Mouse (Mus musculus) erythroblast, embryonic 14.5 days (primary cell): ENCODE measurements around the gene Cyp2c39. TPM values are rescaled to one million over a fixed set of nuclear protein-coding genes. Genes with fewer than 3 reads are reported as not detected.
"Not testable (repeated sequence)": the region's sequence is repeated elsewhere in the genome, so short reads cannot be mapped to it uniquely, and the experiment has no call there.

ENCODE experiments used
- H3K27me3 ChIP-seq: 2 replicates; pipeline ENCODE4 v1.6.1; 2012; ENCODE audit warnings: inconsistent platforms; ENCODE audit not compliant: control insufficient read depth
- H3K36me3 ChIP-seq: 2 replicates; pipeline ENCODE4 v1.6.1; 2012; ENCODE audit warnings: mild to moderate bottlenecking, inconsistent platforms; ENCODE audit not compliant: control insufficient read depth
- H3K4me1 ChIP-seq: 2 replicates; pipeline ENCODE4 v1.6.1; 2012; ENCODE audit warnings: inconsistent platforms; ENCODE audit not compliant: control insufficient read depth
- H3K4me3 ChIP-seq: replicated peaks from 2 replicates; pipeline ENCODE3; 2012; ENCODE audit warnings: moderate library complexity, mild to moderate bottlenecking, inconsistent platforms
- H3K9me3 ChIP-seq: 2 replicates; pipeline ENCODE4 v1.6.1; 2012; ENCODE audit warnings: low read length, inconsistent platforms, mixed read lengths; ENCODE audit not compliant: control insufficient read depth
- GATA1 ChIP-seq: IDR thresholded peaks from 2 replicates; pipeline ENCODE4 v1.6.1; 2012; ENCODE audit warnings: low read length, inconsistent platforms, mixed read lengths
- TAL1 ChIP-seq: IDR thresholded peaks from 3 replicates; pipeline ENCODE4 v1.6.1; 2012; ENCODE audit warnings: low read length, inconsistent platforms, mixed read lengths
- polyA plus RNA-seq: library from polyadenylated mRNA; stranded (reverse); fragments of >175 nt; gene quantifications from 2 replicates; pipeline ENCODE4 v1.2.3, GENCODE M21; 2012

Gene Cyp2c39
- polyA plus RNA-seq = not detected in 2 replicates

DNA sequence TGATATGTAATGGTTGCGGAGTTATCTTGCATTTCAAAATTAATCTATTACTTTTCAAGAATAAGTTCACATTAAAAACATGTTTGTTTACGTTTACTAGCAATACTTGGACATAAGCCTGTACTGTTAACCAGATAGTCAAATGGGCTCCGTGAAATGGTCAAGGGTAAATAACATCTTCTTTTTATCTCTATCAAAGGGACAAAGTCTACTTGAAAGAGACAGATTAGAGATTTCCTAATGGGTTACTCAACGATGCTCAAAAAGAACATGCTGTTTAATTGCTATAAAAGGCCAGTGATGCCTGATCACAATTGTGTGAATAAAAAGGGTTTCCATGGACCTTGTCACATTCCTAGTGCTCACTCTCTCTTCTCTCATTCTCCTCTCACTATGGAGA, at the start of gene Cyp2c39:
Gene Cyp2c39 (plus strand): TSS at position 329 of the 400 bp plus-strand sequence.
- TF ChIP-seq GATA1 (no peak), TAL1 (no peak)
- Histone ChIP-seq H3K4me3 (no peak within 1 kb of the TSS), H3K27me3 (no peaks in the 10 kb centered on the region), H3K4me1 (no peaks in the 10 kb centered on the region), H3K9me3 (peaks cover 2% of the 10 kb centered on the region; the same call in 1 of the 2 replicates), H3K36me3 (no peaks in the 10 kb centered on the region)

DNA sequence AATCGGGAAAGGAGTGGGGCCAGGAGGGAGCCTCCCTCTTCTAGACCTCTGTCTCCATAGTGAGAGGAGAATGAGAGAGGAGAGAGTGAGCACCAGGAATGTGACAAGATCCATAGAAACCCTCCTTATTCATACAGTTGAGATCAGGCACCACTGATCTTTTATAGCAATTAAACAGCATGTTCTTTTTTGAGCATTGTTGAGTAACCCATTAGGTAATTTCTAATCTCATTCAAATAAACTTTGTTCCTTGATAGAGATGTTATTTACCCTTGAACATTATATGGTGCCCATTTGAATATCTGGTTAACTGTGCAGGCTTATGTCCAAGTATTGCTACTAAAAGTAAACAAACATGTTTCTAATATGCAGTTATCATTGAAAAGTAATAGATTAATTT, 47.7 kb upstream of the Cyp2c39 start, which contains the start of gene Cyp2c38:
Gene Cyp2c38 (minus strand): TSS at position 135 of the 400 bp plus-strand sequence.
- Histone ChIP-seq H3K4me3 (no peak within 1 kb of the TSS), H3K4me1 (no peaks in the 10 kb centered on the region)

DNA sequence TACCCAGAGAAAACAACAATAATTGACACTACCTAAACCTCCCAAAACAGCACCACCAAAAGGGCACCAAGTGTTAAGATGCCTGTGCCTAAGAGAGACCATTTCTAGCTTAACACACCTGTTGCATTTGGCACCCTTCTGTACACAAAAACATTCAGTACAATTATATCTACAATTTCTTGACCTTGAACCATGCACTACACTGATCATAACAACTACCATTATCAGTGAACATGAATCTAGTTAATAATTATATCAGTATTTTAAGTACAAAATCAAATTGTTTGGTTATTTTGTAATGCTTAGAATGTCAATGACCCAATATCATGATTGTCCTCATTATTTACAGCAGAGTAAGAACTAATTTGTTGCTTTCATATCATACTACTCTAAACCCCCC, 46.7 kb upstream of the Cyp2c39 start:
- Histone ChIP-seq H3K4me3 (no peak overlapping the region), H3K9me3 (no peaks in the 10 kb centered on the region), H3K27me3 (no peaks in the 10 kb centered on the region), H3K36me3 (no peaks in the 10 kb centered on the region), H3K4me1 (no peaks in the 10 kb centered on the region)
- TF ChIP-seq TAL1 = no peak
- TF ChIP-seq GATA1 = no peak

More for the DNA sequence above, 47.7 kb upstream of the Cyp2c39 start, which contains the start of gene Cyp2c38:
- H3K9me3 ChIP-seq = no peaks in the 10 kb centered on the region
- TF ChIP-seq TAL1 = no peak
- TF ChIP-seq GATA1 = no peak
- no peaks in the 10 kb centered on the region for H3K36me3 ChIP-seq
- no peaks in the 10 kb centered on the region for H3K27me3 ChIP-seq

DNA sequence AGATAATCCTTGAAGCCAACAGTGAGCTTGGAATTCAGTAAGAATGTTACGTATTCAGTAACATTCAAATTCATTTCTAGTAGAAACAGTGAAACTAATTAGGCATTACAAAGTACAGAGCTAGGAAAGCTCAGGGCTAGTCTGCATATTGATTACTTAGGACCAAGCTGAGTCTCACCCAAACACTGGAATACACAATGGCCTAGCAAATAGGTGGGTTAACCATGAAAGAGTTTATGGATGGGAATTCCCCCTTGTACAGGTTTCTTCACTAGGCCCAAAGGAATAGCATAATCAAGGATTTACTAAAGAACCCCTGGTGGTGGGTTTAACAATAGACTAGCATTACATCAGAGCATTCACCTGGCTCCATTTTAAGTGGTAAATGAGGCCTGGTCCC, 26.7 kb upstream of the Cyp2c39 start:
- H3K4me1 ChIP-seq, H3K4me3 ChIP-seq, H3K27me3 ChIP-seq, H3K36me3 ChIP-seq, H3K9me3 ChIP-seq: not testable (repeated sequence)

DNA sequence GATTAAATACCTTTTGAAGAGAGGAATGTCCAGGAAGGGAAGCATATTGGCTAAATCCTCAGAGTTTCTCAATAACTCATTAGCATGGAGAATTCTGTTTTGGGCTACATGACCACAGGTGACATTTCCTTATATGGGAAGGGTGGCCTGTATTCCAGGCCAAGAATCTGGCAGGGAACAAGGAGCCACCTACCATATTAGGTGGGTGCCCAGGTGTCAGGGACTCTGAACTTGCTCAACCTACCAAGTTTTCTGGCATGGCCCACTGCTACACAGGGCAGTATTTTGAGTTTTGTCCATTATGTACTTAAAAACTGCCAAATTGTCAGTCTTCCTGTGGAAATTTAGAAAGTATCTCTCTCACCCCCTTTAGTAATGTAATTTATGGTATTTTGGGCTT, 4.3 kb upstream of the Cyp2c39 start:
- peaks cover 5% of the 10 kb centered on the region; the same call in 1 of the 2 replicates for H3K9me3 ChIP-seq
- H3K36me3 ChIP-seq = no peaks in the 10 kb centered on the region
- H3K4me3 ChIP-seq = no peak overlapping the region
- no peaks in the 10 kb centered on the region for H3K27me3 ChIP-seq
- TF ChIP-seq TAL1 = no peak
- TF ChIP-seq GATA1 = no peak
- H3K4me1 ChIP-seq = no peaks in the 10 kb centered on the region

DNA sequence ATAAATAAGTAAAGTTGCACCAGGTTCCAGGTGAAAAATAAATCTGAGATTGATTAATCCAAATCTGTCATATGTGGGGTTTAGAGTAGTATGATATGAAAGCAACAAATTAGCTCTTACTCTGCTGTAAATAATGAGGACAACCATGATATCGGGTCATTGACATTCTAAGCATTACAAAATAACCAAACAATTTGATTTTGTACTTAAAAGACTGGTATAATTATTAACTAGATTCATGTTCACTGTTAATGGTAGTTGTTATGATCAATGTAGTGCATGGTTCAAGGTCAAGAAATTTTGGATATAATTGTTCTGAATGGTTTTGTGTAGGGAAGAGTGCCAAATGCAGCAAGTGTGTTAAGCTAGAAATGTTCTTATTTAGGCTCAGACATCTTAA, 1.1 kb upstream of the Cyp2c39 start:
- H3K9me3 ChIP-seq = peaks cover 2% of the 10 kb centered on the region; the same call in 1 of the 2 replicates
- TF ChIP-seq TAL1 = no peak
- TF ChIP-seq GATA1 = no peak
- H3K4me3 ChIP-seq = no peak overlapping the region
- H3K36me3 ChIP-seq = no peaks in the 10 kb centered on the region
- H3K27me3 ChIP-seq = no peaks in the 10 kb centered on the region
- no peaks in the 10 kb centered on the region for H3K4me1 ChIP-seq

Other genes with a start within 250 kb of the Cyp2c39 start
- gene Cyp2c29, start 241.5 kb upstream of the Cyp2c39 start, polyA plus RNA-seq = not detected in 2 replicates
- not detected in 2 replicates for gene Cyp2c38, start 47.8 kb upstream of the Cyp2c39 start, polyA plus RNA-seq
- not detected in 2 replicates for gene Cyp2c67, start 138.2 kb downstream of the Cyp2c39 start, polyA plus RNA-seq
- gene Cyp2c68, start 230.2 kb downstream of the Cyp2c39 start, polyA plus RNA-seq = 0.02 TPM in 1 of 2 replicates, not detected in the other